Mouse (Mus musculus) adrenal gland, postnatal 14 days (tissue): ENCODE measurements around the gene A930018P22Rik. TPM values are rescaled to one million over a fixed set of nuclear protein-coding genes. Genes with fewer than 3 reads are reported as not detected.

Experiments
- DNase-seq: peaks from one replicate; pipeline ENCODE4 v3.0.0; 2021; ENCODE audit warnings: mixed read lengths
- total RNA-seq: library from RNA; stranded (reverse); gene quantifications from 2 replicates; pipeline ENCODE4 v1.2.3, GENCODE M21; 2021

The A930018P22Rik gene
- total RNA-seq, 1 experiment from 2014 or later = 1.1 TPM

DNA sequence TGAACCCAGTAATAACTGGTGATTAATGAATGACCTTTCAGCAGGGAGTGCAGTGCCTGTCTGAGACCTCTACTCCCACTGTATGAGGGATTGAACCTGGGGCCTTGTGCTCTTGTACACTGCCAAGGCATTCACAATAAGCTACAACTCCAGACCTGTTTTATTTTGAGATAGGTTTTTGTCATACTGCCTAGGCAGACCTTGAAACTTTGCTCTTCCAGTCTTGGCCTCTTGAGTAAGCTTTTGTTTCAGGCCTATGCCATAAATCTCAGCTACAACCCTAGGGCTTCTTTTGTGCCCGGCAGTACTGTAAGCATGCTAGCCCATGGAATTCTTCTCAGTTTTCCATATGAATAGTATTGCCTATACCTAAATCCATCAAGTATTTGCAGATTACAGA, 3.5 kb upstream of the A930018P22Rik start:
- DNase-seq = no peak

DNA sequence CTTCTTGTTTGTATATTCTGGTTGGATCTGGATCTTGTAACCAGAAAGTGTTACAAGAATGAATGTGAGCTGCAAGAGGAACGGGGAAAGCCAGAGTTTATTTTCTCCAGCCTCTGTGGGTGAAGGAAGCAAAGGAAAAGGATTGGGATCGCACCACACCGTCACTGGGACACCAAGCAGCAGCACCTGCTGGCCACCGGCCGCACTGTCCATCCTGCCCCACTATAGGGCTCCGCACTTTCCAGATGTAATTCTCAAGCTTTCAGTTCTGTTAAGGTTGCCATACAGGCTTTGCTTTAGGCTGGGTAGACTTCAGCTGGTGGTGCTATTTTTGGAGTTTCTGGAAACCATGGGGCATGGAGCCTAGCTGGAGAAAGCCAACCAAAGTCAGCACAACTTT, 2.3 kb upstream of the A930018P22Rik start:
- DNase-seq = no peak

DNA sequence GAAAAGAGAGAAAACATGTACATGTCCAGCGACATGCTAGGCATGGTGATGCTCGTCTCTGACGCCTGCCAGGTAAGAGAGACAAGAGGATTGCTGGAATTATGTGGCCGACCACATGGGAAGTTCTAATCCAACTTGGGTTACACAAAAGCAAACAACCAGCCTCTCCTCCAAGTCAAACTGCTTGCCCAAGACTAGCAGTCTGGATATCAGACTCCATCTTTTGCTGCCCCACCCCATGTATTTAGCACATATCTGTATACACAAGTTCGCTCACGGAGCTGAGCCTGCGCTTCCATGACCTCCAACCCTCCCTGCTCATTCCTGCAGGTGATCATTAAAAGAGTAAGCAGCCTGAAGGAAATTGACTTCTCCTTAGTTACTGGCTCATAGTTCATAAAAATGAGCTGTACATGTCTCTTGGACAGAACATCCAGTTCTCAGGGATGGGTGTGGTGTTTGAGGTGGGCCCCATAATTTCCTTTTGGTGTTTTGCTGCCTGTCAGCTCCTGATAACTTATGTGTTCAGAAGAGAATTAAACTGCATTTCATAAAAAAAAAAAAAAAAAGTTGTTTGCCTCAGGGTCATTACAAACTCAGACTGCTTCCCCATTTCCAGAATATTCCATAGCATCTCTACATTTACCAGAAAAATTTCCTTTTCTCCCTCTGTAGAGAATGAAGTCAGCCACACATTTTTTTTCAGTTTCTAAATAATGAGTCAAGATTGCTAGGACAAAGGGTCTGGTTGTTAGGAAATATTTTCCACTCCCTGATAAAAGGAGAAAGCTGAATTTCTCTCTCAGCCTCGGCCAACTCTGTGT, 676 bp upstream of the A930018P22Rik start:
- DNase-seq = no peak

- no peak for DNase-seq
These were observed 971 bp downstream of the A930018P22Rik start for GRCm38 (mm10) chr2:104123540-104123939.

GRCm38 (mm10) chr2:104124071-104124470, 1.5 kb downstream of the A930018P22Rik start:
- no peak for DNase-seq

GRCm38 (mm10) chr2:104128803-104129531, 6.4 kb downstream of the A930018P22Rik start:
- peak; percentile 82 for DNase-seq

GRCm38 (mm10) chr2:104130165-104130564, 7.6 kb downstream of the A930018P22Rik start:
- no peak for DNase-seq

- peak; percentile 85 for DNase-seq
These were observed 8.4 kb downstream of the A930018P22Rik start for GRCm38 (mm10) chr2:104130969-104131368.

GRCm38 (mm10) chr2:104132266-104132859, 9.8 kb downstream of the A930018P22Rik start:
- DNase-seq = no peak

DNA sequence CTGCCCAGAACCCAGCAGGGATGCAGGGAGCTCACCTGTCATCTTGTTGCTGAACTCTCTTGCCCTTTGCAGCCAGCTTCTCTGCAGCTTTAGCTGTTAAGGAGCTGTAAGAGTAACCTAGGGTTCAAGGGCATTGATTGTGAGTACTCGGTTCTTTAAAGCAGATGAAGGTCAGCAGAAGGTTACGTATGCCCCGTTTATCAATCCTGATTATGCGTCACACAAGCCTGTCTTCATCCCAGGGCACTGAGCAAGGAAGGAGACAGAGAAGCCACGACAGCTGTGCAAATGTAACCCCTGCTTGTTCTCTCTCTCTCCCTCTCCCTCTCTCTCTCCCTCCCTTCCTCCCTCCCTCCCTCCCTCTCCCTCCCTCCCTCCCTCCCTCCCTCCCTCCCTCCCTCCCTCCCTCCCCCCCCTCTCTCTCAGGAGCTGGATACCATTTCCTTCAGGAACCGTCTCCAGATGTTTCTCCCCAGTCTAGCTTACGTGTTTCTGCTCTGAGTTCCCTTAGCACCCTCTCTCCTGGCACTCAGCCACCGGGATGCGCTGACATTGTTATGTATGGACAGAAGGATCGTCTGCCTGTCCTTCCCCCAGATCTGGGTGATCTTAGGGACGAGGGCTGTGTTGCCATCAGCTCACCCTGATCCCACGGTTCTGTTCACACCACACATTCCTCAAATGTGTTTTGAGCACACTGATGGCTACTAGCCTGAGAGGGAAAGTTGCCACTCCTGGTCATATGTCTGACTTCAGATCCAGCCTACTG, 10.7 kb downstream of the A930018P22Rik start:
- peak; percentile 24 for DNase-seq

DNA sequence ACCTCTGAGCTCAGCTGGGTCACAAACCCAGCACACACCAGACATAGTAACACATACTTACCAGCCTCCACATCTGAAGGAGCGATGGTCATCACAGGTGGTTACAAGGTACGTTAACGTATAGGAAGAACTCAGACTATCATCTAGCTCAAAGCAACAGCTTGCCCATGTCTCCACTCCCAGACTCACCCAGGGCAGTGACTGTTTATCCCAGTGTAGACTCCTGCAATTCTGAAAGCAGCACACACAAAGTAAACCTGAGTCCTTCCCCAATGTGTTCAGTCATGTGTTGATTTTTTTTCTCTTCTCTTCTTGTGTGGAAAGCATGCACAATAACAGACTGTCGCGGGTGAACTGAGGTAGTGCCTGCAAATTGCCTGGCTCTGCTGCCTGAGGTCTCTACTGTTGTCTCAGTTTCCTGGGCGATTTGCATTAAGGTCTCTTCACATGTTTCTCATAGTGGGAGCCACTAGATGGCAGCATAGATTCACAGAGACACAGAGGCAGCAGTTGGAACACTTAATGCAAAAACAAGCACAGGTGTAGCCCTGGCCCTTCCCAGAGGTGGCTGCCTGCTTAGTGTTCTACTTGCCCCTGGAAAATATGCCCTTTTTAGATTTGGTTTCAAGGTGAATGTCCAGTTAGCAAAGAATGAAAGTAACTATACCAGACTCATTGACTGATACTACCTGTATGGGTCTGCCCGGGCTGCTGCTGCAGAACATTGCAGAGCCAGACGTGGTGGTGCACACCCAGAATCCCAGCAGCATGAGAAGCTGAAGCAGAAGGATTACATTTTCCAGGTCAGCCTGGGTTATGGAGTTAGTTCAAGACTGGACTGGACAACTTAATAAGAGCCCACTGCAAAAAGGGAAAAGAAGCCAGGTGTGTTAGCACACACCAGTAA, 11.8 kb downstream of the A930018P22Rik start:
- peak; percentile 78 for DNase-seq

DNA sequence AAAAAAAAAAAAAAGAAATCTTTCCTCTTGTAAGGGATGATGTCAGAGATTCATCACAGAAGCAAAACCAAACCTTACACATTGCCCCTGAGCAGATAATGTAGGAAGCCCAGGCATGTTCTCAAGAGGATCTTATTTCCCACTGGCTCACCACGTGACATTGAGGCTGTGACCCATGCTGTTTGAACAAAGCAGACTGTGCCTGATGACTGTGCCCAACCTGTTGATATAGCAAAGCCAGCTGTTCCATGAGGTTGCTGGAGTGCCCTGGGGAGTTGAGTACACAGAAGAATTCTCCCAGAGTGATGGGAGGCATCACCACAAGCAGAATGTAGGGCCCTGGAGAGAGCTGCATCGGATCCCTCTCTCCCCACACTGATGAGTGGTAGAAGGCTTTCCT, 13.4 kb downstream of the A930018P22Rik start:
- no peak for DNase-seq

GRCm38 (mm10) chr2:104142140-104142539, 19.6 kb downstream of the A930018P22Rik start:
- no peak for DNase-seq

DNA sequence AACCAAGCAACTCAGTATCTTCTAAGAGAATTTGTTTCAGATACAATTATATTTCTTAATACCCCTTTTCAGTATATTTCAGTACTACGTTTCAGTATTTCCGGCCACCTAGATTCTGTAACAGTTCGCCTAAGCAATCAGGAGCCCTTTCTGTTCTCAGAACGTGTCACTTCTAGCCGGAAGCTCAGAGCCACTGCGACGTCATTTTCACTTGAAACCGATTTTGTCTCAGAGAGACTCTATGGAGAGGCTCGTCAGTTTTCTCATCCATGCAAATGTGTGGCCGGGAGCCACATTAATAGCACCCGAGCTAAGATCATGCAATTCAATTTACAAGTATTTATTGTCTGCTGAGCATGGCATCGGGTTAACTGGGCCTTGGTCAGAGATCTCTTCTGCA, 21.4 kb downstream of the A930018P22Rik start:
- no peak for DNase-seq

GRCm38 (mm10) chr2:104145983-104146382, 23.4 kb downstream of the A930018P22Rik start:
- DNase-seq = peak; percentile 88

GRCm38 (mm10) chr2:104147910-104148561, 25.5 kb downstream of the A930018P22Rik start:
- no peak for DNase-seq

- peak; percentile 32 for DNase-seq
These were observed 28.2 kb downstream of the A930018P22Rik start for GRCm38 (mm10) chr2:104150608-104151397.

- DNase-seq = no peak
These were observed 30.8 kb downstream of the A930018P22Rik start for GRCm38 (mm10) chr2:104153345-104153744.

GRCm38 (mm10) chr2:104153876-104154275, 31.3 kb downstream of the A930018P22Rik start:
- no peak for DNase-seq

DNA sequence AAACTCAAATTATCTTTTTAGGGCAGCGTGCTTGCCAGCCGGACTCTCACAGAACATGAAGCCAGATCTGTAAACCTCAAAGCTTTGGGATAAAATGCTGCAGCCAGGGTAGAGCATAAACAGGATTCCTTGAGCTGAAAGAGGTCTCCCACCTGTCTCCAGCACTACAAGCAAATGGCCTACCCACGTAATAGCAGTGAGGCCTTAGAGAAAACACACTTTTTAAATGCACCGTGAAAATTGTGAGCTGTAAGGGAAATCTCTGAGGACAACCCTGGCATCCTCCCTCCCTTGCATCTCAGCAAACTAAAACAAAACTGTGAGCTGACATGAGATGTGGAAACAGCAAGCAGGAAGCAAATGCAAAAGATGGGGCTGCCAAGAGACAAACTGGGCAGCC, 35.3 kb downstream of the A930018P22Rik start:
- DNase-seq = no peak
